ENCODE assay signal across 22 mouse cellular contexts in genomic region chr1:89174621-89175020, GRCm38 (mm10).
"Had no signal": no experiment of that assay in that cellular context is flagged by ENCODE, and none has a peak within 500 bp of the region (broad histone marks: within the 10 kb centered on the region; RNA-seq: fewer than 3 reads in every experiment).

No protein-coding gene starts in this region.

- H3K9me3 ChIP-seq: heart, embryonic 13.5 days; heart, embryonic 15.5 days; hindbrain, embryonic 13.5 days; hindbrain, embryonic 15.5 days; kidney, embryonic 15.5 days; limb, embryonic 13.5 days; limb, embryonic 15.5 days; liver, embryonic 12.5 days had no signal

- DNase-seq: gastrocnemius, postnatal 14 days; gastrocnemius, postnatal 36 days; heart, postnatal 36 days; kidney, adult 11 months; kidney, adult 2 months; kidney, adult 9 months; kidney, postnatal 14 days; layer of hippocampus, adult 9-11 months; layer of hippocampus, postnatal 36 days; left cerebral cortex, postnatal 4 days had no signal

- H3K4me2 ChIP-seq: heart, embryonic 13.5 days; heart, embryonic 15.5 days; hindbrain, embryonic 13.5 days; hindbrain, embryonic 15.5 days; kidney, embryonic 15.5 days; limb, embryonic 13.5 days; limb, embryonic 15.5 days; liver, embryonic 12.5 days had no signal

- H3K4me3 ChIP-seq: heart, embryonic 13.5 days; heart, embryonic 15.5 days; hindbrain, embryonic 13.5 days; hindbrain, embryonic 15.5 days; kidney, embryonic 15.5 days; limb, embryonic 13.5 days; limb, embryonic 15.5 days; liver, embryonic 12.5 days had no signal

- H3K27ac ChIP-seq: heart, embryonic 13.5 days; heart, embryonic 15.5 days; hindbrain, embryonic 13.5 days; hindbrain, embryonic 15.5 days; hindbrain, postnatal 0 days; kidney, embryonic 15.5 days; kidney, postnatal 0 days; limb, embryonic 13.5 days; limb, embryonic 15.5 days; liver, embryonic 12.5 days; liver, embryonic 14.5 days had no signal

- H3K27me3 ChIP-seq: heart, embryonic 13.5 days; heart, embryonic 15.5 days; hindbrain, embryonic 13.5 days; hindbrain, embryonic 15.5 days; kidney, embryonic 15.5 days; limb, embryonic 13.5 days; limb, embryonic 15.5 days; liver, embryonic 12.5 days had no signal

- ATAC-seq: hindbrain, postnatal 0 days; intestine, embryonic 16.5 days; liver, embryonic 12.5 days had no signal

- H3K4me1 ChIP-seq: heart, embryonic 15.5 days; hindbrain, embryonic 13.5 days; hindbrain, embryonic 15.5 days; limb, embryonic 13.5 days; limb, embryonic 15.5 days; liver, embryonic 12.5 days had no signal

- H3K36me3 ChIP-seq: heart, embryonic 13.5 days; heart, embryonic 15.5 days; hindbrain, embryonic 13.5 days; hindbrain, embryonic 15.5 days; kidney, embryonic 15.5 days; limb, embryonic 13.5 days; limb, embryonic 15.5 days; liver, embryonic 12.5 days had no signal

- H3K9ac ChIP-seq: heart, embryonic 13.5 days; heart, embryonic 15.5 days; hindbrain, embryonic 13.5 days; hindbrain, embryonic 15.5 days; kidney, embryonic 15.5 days; limb, embryonic 13.5 days; limb, embryonic 15.5 days; liver, embryonic 12.5 days; liver, embryonic 14.5 days had no signal
